Mouse (Mus musculus): ENCODE results near the gene Gm20835. TPM values are rescaled to one million over a fixed set of nuclear protein-coding genes. Genes with fewer than 3 reads are reported as not detected.
"Not testable (repeated sequence)": the region's sequence is repeated elsewhere in the genome, so short reads cannot be mapped to it uniquely, and the experiment has no call there.

Gene Gm20835
- polyA plus RNA-seq (2015; fragmentation: Nextera tagmentation; extraction: Ambion mirVana): not detected in 2 replicates

GRCm38 (mm10) chrY:36735190-36735589 lies at the start of gene Gm20835:
Gene Gm20835 (minus strand): TSS chrY:36735290.
- not testable (repeated sequence) for H3K27ac ChIP-seq (ENCODE audit: low read length); H3K4me1 ChIP-seq (ENCODE audit: control insufficient read depth, insufficient read depth, low read length); ATAC-seq (replicated peaks; ENCODE audit: extremely low read depth, insufficient read depth, low FRiP score); H3K9ac ChIP-seq (ENCODE audit: low read length); H3K4me3 ChIP-seq (ENCODE audit: low read length); H3K9me3 ChIP-seq (replicated peaks; ENCODE audit: control insufficient read depth, low read length); H3K36me3 ChIP-seq (ENCODE audit: control insufficient read depth, insufficient read depth); H3K4me2 ChIP-seq (ENCODE audit: low read depth, low read length); H3K27me3 ChIP-seq (ENCODE audit: control insufficient read depth, insufficient read depth, low read length)
- WGBS: no CpG with 5 or more reads among the region's 6 CpGs

All from heart, embryonic 16.5 days (tissue).